Mouse (Mus musculus) hindlimb bud, embryonic 11.5 days (tissue): Measurements from ENCODE around the gene Sprr2d.

Source experiments
- DNase-seq: peaks from one replicate; pipeline ENCODE4 v3.0.0-alpha.2; 2012; ENCODE audit warnings: low read depth, low spot score; ENCODE audit errors: extremely low spot score

Gene Sprr2d

GRCm38 (mm10) chr3:92338840-92339239, at the start of gene Sprr2d:
TSS of gene Sprr2d (plus strand) at chr3:92339140.
- DNase-seq: no peak

GRCm38 (mm10) chr3:92307406-92307805, 31.5 kb upstream of the Sprr2d start:
- no peak for DNase-seq

- DNase-seq: no peak
Measured at GRCm38 (mm10) chr3:92316320-92316719, 22.6 kb upstream of the Sprr2d start, which contains the start of gene Sprr2b. TSS of gene Sprr2b (plus strand) at chr3:92316620.

- no peak for DNase-seq
Measured at GRCm38 (mm10) chr3:92317384-92317783, 21.6 kb upstream of the Sprr2d start.

- DNase-seq: no peak
Measured at GRCm38 (mm10) chr3:92336278-92336677, 2.7 kb upstream of the Sprr2d start.

- no peak for DNase-seq
Measured at GRCm38 (mm10) chr3:92351843-92352242, 12.9 kb downstream of the Sprr2d start, which contains the start of gene Sprr2e. TSS of gene Sprr2e (plus strand) at chr3:92352143.

GRCm38 (mm10) chr3:92361619-92362018, 22.7 kb downstream of the Sprr2d start:
- no peak for DNase-seq

- no peak for DNase-seq
Measured at GRCm38 (mm10) chr3:92364887-92365286, 25.9 kb downstream of the Sprr2d start, which contains the start of gene Sprr2f. TSS of gene Sprr2f (plus strand) at chr3:92365187.

GRCm38 (mm10) chr3:92373613-92374012, 34.7 kb downstream of the Sprr2d start:
- DNase-seq: no peak

- no peak for DNase-seq
Measured at GRCm38 (mm10) chr3:92385385-92385784, 46.4 kb downstream of the Sprr2d start, which contains the start of gene Sprr2h. TSS of gene Sprr2h (plus strand) at chr3:92385685.
